Mouse (Mus musculus): ENCODE measurements around the gene Tcte2. TPM values are rescaled to one million over a fixed set of nuclear protein-coding genes. Genes with fewer than 3 reads are reported as not detected.

The Tcte2 gene
- polyA plus RNA-seq, 1 experiment, result 0.71 TPM

GRCm38 (mm10) chr17:13712116-13712515 lies 49.5 kb downstream of the Tcte2 start:
- Histone ChIP-seq H3K4me1 (replicated peaks; ENCODE audit: control insufficient read depth, insufficient read depth, low read length) (no peaks in the 10 kb centered on the region; the same call in 1 of the 2 replicates), H3K27me3 (ENCODE audit: control insufficient read depth, insufficient read depth, low read length) (no peaks in the 10 kb centered on the region), H3K27ac (ENCODE audit: control insufficient read depth, insufficient read depth, low read length) (no peak overlapping the region), H3K36me3 (ENCODE audit: control insufficient read depth, insufficient read depth, low read length) (no peaks in the 10 kb centered on the region), H3K4me3 (ENCODE audit: control insufficient read depth, insufficient read depth, low read length) (no peak overlapping the region)
- no peak for TF ChIP-seq POLR2A (IDR thresholded peaks at IDR 0.05; ENCODE audit: control insufficient read depth, extremely low read depth, insufficient read depth, low read length, poor library complexity)
- no peak for TF ChIP-seq CTCF (IDR thresholded peaks at IDR 0.05; ENCODE audit: borderline replicate concordance, control insufficient read depth, extremely low read depth, insufficient read depth, low read length, poor library complexity)
- 38% methylated on average over 6 of the region's 6 CpGs for WGBS
- no peak for DNase-seq

- 74% methylated on average over 5 of the region's 5 CpGs for WGBS
- no peak for DNase-seq
- no peak for TF ChIP-seq POLR2A (IDR thresholded peaks at IDR 0.05; ENCODE audit: control insufficient read depth, extremely low read depth, insufficient read depth, low read length, poor library complexity)
- TF ChIP-seq CTCF (IDR thresholded peaks at IDR 0.05; ENCODE audit: borderline replicate concordance, control insufficient read depth, extremely low read depth, insufficient read depth, low read length, poor library complexity), result no peak
- no peak overlapping the region for H3K27ac ChIP-seq (ENCODE audit: control insufficient read depth, insufficient read depth, low read length)
- no peaks in the 10 kb centered on the region; the same call in 1 of the 2 replicates for H3K4me1 ChIP-seq (replicated peaks; ENCODE audit: control insufficient read depth, insufficient read depth, low read length)
- H3K36me3 ChIP-seq (ENCODE audit: control insufficient read depth, insufficient read depth, low read length), result no peaks in the 10 kb centered on the region
- no peak overlapping the region for H3K4me3 ChIP-seq (ENCODE audit: control insufficient read depth, insufficient read depth, low read length)
- H3K27me3 ChIP-seq (ENCODE audit: control insufficient read depth, insufficient read depth, low read length), result no peaks in the 10 kb centered on the region
Observed at GRCm38 (mm10) chr17:13711173-13711572, 50.5 kb downstream of the Tcte2 start.

- DNase-seq, result no peak
- Histone ChIP-seq H3K4me3 (ENCODE audit: control insufficient read depth, insufficient read depth, low read length) (no peak overlapping the region), H3K4me1 (replicated peaks; ENCODE audit: control insufficient read depth, insufficient read depth, low read length) (no peaks in the 10 kb centered on the region), H3K27me3 (ENCODE audit: control insufficient read depth, insufficient read depth, low read length) (no peaks in the 10 kb centered on the region), H3K36me3 (ENCODE audit: control insufficient read depth, insufficient read depth, low read length) (no peaks in the 10 kb centered on the region), H3K27ac (ENCODE audit: control insufficient read depth, insufficient read depth, low read length) (no peak overlapping the region)
- TF ChIP-seq CTCF (IDR thresholded peaks at IDR 0.05; ENCODE audit: borderline replicate concordance, control insufficient read depth, extremely low read depth, insufficient read depth, low read length, poor library complexity) (no peak), POLR2A (IDR thresholded peaks at IDR 0.05; ENCODE audit: control insufficient read depth, extremely low read depth, insufficient read depth, low read length, poor library complexity) (no peak)
- 81% methylated on average over 4 of the region's 4 CpGs for WGBS
Observed at GRCm38 (mm10) chr17:13705481-13705921, 56.1 kb downstream of the Tcte2 start.

GRCm38 (mm10) chr17:13703611-13704320 lies 57.9 kb downstream of the Tcte2 start:
- Histone ChIP-seq H3K4me1 (replicated peaks; ENCODE audit: control insufficient read depth, insufficient read depth, low read length) (no peaks in the 10 kb centered on the region; the same call in 1 of the 2 replicates), H3K27ac (ENCODE audit: control insufficient read depth, insufficient read depth, low read length) (no peak overlapping the region), H3K27me3 (ENCODE audit: control insufficient read depth, insufficient read depth, low read length) (no peaks in the 10 kb centered on the region), H3K36me3 (ENCODE audit: control insufficient read depth, insufficient read depth, low read length) (no peaks in the 10 kb centered on the region), H3K4me3 (ENCODE audit: control insufficient read depth, insufficient read depth, low read length) (no peak overlapping the region)
- TF ChIP-seq CTCF (IDR thresholded peaks at IDR 0.05; ENCODE audit: borderline replicate concordance, control insufficient read depth, extremely low read depth, insufficient read depth, low read length, poor library complexity), result no peak
- TF ChIP-seq POLR2A (IDR thresholded peaks at IDR 0.05; ENCODE audit: control insufficient read depth, extremely low read depth, insufficient read depth, low read length, poor library complexity), result no peak
- DNase-seq, result no peak
- WGBS, result 93% methylated on average over 9 of the region's 9 CpGs

- no peaks in the 10 kb centered on the region for H3K36me3 ChIP-seq (ENCODE audit: control insufficient read depth, insufficient read depth, low read length)
- H3K27ac ChIP-seq (ENCODE audit: control insufficient read depth, insufficient read depth, low read length), result no peak overlapping the region
- H3K4me3 ChIP-seq (ENCODE audit: control insufficient read depth, insufficient read depth, low read length), result no peak overlapping the region
- H3K4me1 ChIP-seq (replicated peaks; ENCODE audit: control insufficient read depth, insufficient read depth, low read length), result no peaks in the 10 kb centered on the region; the same call in 1 of the 2 replicates
- no peak for DNase-seq
- no peaks in the 10 kb centered on the region for H3K27me3 ChIP-seq (ENCODE audit: control insufficient read depth, insufficient read depth, low read length)
- WGBS, result 87% methylated on average over 4 of the region's 4 CpGs
- TF ChIP-seq POLR2A (IDR thresholded peaks at IDR 0.05; ENCODE audit: control insufficient read depth, extremely low read depth, insufficient read depth, low read length, poor library complexity) (no peak), CTCF (IDR thresholded peaks at IDR 0.05; ENCODE audit: borderline replicate concordance, control insufficient read depth, extremely low read depth, insufficient read depth, low read length, poor library complexity) (no peak)
Observed at GRCm38 (mm10) chr17:13700131-13701016, 61.3 kb downstream of the Tcte2 start.

- TF ChIP-seq CTCF (IDR thresholded peaks at IDR 0.05; ENCODE audit: borderline replicate concordance, control insufficient read depth, extremely low read depth, insufficient read depth, low read length, poor library complexity), result no peak
- no peak for TF ChIP-seq POLR2A (IDR thresholded peaks at IDR 0.05; ENCODE audit: control insufficient read depth, extremely low read depth, insufficient read depth, low read length, poor library complexity)
- Histone ChIP-seq H3K27me3 (ENCODE audit: control insufficient read depth, insufficient read depth, low read length) (no peaks in the 10 kb centered on the region), H3K4me3 (ENCODE audit: control insufficient read depth, insufficient read depth, low read length) (no peak overlapping the region), H3K36me3 (ENCODE audit: control insufficient read depth, insufficient read depth, low read length) (no peaks in the 10 kb centered on the region), H3K4me1 (replicated peaks; ENCODE audit: control insufficient read depth, insufficient read depth, low read length) (no peaks in the 10 kb centered on the region; the same call in 1 of the 2 replicates), H3K27ac (ENCODE audit: control insufficient read depth, insufficient read depth, low read length) (no peak overlapping the region)
- WGBS, result 92% methylated on average over 7 of the region's 7 CpGs
- DNase-seq, result no peak
Observed at GRCm38 (mm10) chr17:13699716-13700115, 61.9 kb downstream of the Tcte2 start.
